Mouse (Mus musculus) C2C12 (cell line): ENCODE data around the gene Syna.

Experiments used
- CEBPB ChIP-seq: IDR thresholded peaks from one replicate; pipeline ENCODE4 v1.6.1; 2011; ENCODE audit warnings: low read depth, mild to moderate bottlenecking, control low read depth, moderate library complexity
- CTCF ChIP-seq: IDR thresholded peaks from one replicate; pipeline ENCODE4 v1.5.1; 2011; ENCODE audit not compliant: control insufficient read depth, insufficient read depth, insufficient read length
- MAX ChIP-seq: IDR thresholded peaks from one replicate; pipeline ENCODE4 v1.6.1; 2011; ENCODE audit warnings: mild to moderate bottlenecking, control low read depth
- MYOD1 ChIP-seq: IDR thresholded peaks from one replicate; pipeline ENCODE4 v1.6.1; 2011; ENCODE audit warnings: low read depth; ENCODE audit not compliant: control insufficient read depth, insufficient read length
- USF1 ChIP-seq: IDR thresholded peaks from one replicate; pipeline ENCODE4 v1.6.1; 2011; ENCODE audit warnings: low read depth, mild to moderate bottlenecking, control low read depth, moderate library complexity

GRCm38 (mm10) chr5:134523728-134524127 lies 36.2 kb downstream of the Syna start:
- TF ChIP-seq CTCF (no peak), USF1 (no peak), MAX (no peak), MYOD1 (no peak), CEBPB (no peak)
